Mouse (Mus musculus) limb, embryonic 13.5 days (tissue): ENCODE data around the gene Wdr18. TPM values are rescaled to one million over a fixed set of nuclear protein-coding genes. Genes with fewer than 3 reads are reported as not detected.
"Not testable (repeated sequence)": the region's sequence is repeated elsewhere in the genome, so short reads cannot be mapped to it uniquely, and the experiment has no call there.

Experiments used
- ATAC-seq: fragments of 200-750 bp; cut with Nextera tagmentation; 2 replicates; pipeline ENCODE4 v1.8.0; 2017; ENCODE audit warnings: low read depth, moderate number of reproducible peaks, moderate TSS enrichment; ENCODE audit not compliant: low FRiP score
- H3K27ac ChIP-seq: fragments of 300-500 bp; sonication (generic); 2 replicates; pipeline ENCODE4 v1.5.1; 2015; ENCODE audit warnings: inconsistent platforms, mild to moderate bottlenecking, moderate library complexity
- H3K27me3 ChIP-seq: fragments of 300-500 bp; sonication (generic); 2 replicates; pipeline ENCODE4 v1.6.1; 2015; ENCODE audit warnings: mild to moderate bottlenecking, inconsistent platforms
- H3K36me3 ChIP-seq: fragments of 300-500 bp; sonication (generic); 2 replicates; pipeline ENCODE4 v1.6.1; 2015; ENCODE audit warnings: inconsistent platforms, mild to moderate bottlenecking, moderate library complexity
- H3K4me1 ChIP-seq: fragments of 300-500 bp; sonication (generic); 2 replicates; pipeline ENCODE4 v1.6.1; 2015; ENCODE audit warnings: inconsistent platforms
- H3K4me2 ChIP-seq: fragments of 300-500 bp; sonication (generic); replicated peaks from 2 replicates; pipeline ENCODE4 v1.6.1; 2015; ENCODE audit warnings: inconsistent platforms, mild to moderate bottlenecking, moderate library complexity
- H3K4me3 ChIP-seq: fragments of 300-500 bp; sonication (generic); 2 replicates; pipeline ENCODE4 v1.5.1; 2015; ENCODE audit warnings: moderate library complexity, mild to moderate bottlenecking, inconsistent platforms
- H3K9ac ChIP-seq: fragments of 300-500 bp; sonication (generic); 2 replicates; pipeline ENCODE4 v1.6.1; 2015; ENCODE audit warnings: mild to moderate bottlenecking, inconsistent platforms
- H3K9me3 ChIP-seq: fragments of 300-500 bp; sonication (generic); 2 replicates; pipeline ENCODE4 v1.6.1; 2016; ENCODE audit warnings: inconsistent platforms
- WGBS: fragments of 180-500 bp; shearing (Covaris S2); methylation state at CpG from one replicate; pipeline ENCODE4 v1.1.7; 2015; 5-methylcytosine and 5-hydroxymethylcytosine counted together
- polyA plus RNA-seq: library from polyadenylated mRNA; unstranded; fragments of >200 nt; fragmentation: Nextera tagmentation; extraction: Ambion mirVana; gene quantifications from 2 replicates; pipeline ENCODE4 v1.2.1, GENCODE M21; 2015

Wdr18 gene
- polyA plus RNA-seq, 1 experiment from 2014 or later = 106 TPM

GRCm38 (mm10) chr10:79956643-79957154, 3.3 kb upstream of the Wdr18 start:
- H3K4me1 ChIP-seq = peaks cover 23% of the 10 kb centered on the region
- H3K9me3 ChIP-seq = no peaks in the 10 kb centered on the region
- no peak overlapping the region for H3K4me2 ChIP-seq
- WGBS = 26% methylated on average over 4 of the region's 4 CpGs
- H3K9ac ChIP-seq = no peak overlapping the region
- H3K27me3 ChIP-seq = no peaks in the 10 kb centered on the region
- ATAC-seq = no peak
- H3K4me3 ChIP-seq = no peak overlapping the region
- H3K27ac ChIP-seq = no peak overlapping the region
- H3K36me3 ChIP-seq = peaks cover 19% of the 10 kb centered on the region

- Histone ChIP-seq H3K36me3 (peaks cover 23% of the 10 kb centered on the region), H3K27ac (no peak overlapping the region), H3K4me3 (0 out of 2 replicates have a peak overlapping the region, but pooled peaks have one; percentile 2), H3K27me3 (no peaks in the 10 kb centered on the region), H3K4me1 (peaks cover 23% of the 10 kb centered on the region), H3K9me3 (no peaks in the 10 kb centered on the region), H3K9ac (no peak overlapping the region), H3K4me2 (peak overlapping the region; percentile 23)
- 11% methylated on average over 21 of the region's 21 CpGs for WGBS
- ATAC-seq = no peak
These were observed 1.7 kb upstream of the Wdr18 start for GRCm38 (mm10) chr10:79958140-79958816.

- H3K36me3 ChIP-seq = peaks cover 28% of the 10 kb centered on the region
- not testable (repeated sequence) for H3K27ac ChIP-seq, ATAC-seq, H3K27me3 ChIP-seq, H3K9me3 ChIP-seq, H3K9ac ChIP-seq
- H3K4me1 ChIP-seq = peaks cover 18% of the 10 kb centered on the region
- H3K4me2 ChIP-seq = peak overlapping the region; percentile 93
- H3K4me3 ChIP-seq = peak overlapping the region; percentile 100
- 35% methylated on average over 10 of the region's 10 CpGs for WGBS
These were observed 540 bp upstream of the Wdr18 start for GRCm38 (mm10) chr10:79959412-79959811.

- Histone ChIP-seq H3K4me2 (peak overlapping the region; percentile 93), H3K9me3 (no peaks in the 10 kb centered on the region), H3K36me3 (peaks cover 42% of the 10 kb centered on the region), H3K4me3 (peak overlapping the region; percentile 100), H3K9ac (peak overlapping the region; percentile 89), H3K27me3 (no peaks in the 10 kb centered on the region), H3K27ac (no peak overlapping the region), H3K4me1 (peaks cover 11% of the 10 kb centered on the region)
- 11% methylated on average over 10 of the region's 10 CpGs for WGBS
- no peak for ATAC-seq
These were observed 831 bp downstream of the Wdr18 start for GRCm38 (mm10) chr10:79960671-79961294.

GRCm38 (mm10) chr10:79964727-79965126, 4.8 kb downstream of the Wdr18 start:
- H3K27ac ChIP-seq = no peak overlapping the region
- H3K9ac ChIP-seq = no peak overlapping the region
- no peak for ATAC-seq
- no peak overlapping the region for H3K4me2 ChIP-seq
- H3K4me3 ChIP-seq = no peak overlapping the region
- no peaks in the 10 kb centered on the region for H3K9me3 ChIP-seq
- H3K27me3 ChIP-seq = peaks cover 15% of the 10 kb centered on the region
- H3K36me3 ChIP-seq = peaks cover 72% of the 10 kb centered on the region
- H3K4me1 ChIP-seq = peaks cover 14% of the 10 kb centered on the region
- WGBS = 95% methylated on average over 7 of the region's 7 CpGs

GRCm38 (mm10) chr10:79965325-79965724, 5.4 kb downstream of the Wdr18 start:
- no peak overlapping the region for H3K9ac ChIP-seq
- no peak overlapping the region for H3K4me2 ChIP-seq
- H3K36me3 ChIP-seq = peaks cover 72% of the 10 kb centered on the region
- WGBS = 86% methylated on average over 5 of the region's 5 CpGs
- no peak overlapping the region for H3K4me3 ChIP-seq
- H3K27me3 ChIP-seq = peaks cover 18% of the 10 kb centered on the region
- no peak for ATAC-seq
- H3K9me3 ChIP-seq = no peaks in the 10 kb centered on the region
- peaks cover 15% of the 10 kb centered on the region for H3K4me1 ChIP-seq
- no peak overlapping the region for H3K27ac ChIP-seq

GRCm38 (mm10) chr10:79966886-79967400, 7.0 kb downstream of the Wdr18 start:
- H3K9me3 ChIP-seq = no peaks in the 10 kb centered on the region
- H3K4me2 ChIP-seq = no peak overlapping the region
- H3K36me3 ChIP-seq = peaks cover 68% of the 10 kb centered on the region
- peaks cover 34% of the 10 kb centered on the region for H3K27me3 ChIP-seq
- no peak overlapping the region for H3K27ac ChIP-seq
- H3K4me1 ChIP-seq = peaks cover 20% of the 10 kb centered on the region
- no peak overlapping the region for H3K4me3 ChIP-seq
- no peak for ATAC-seq
- H3K9ac ChIP-seq = no peak overlapping the region
- 91% methylated on average over 5 of the region's 5 CpGs for WGBS

- ATAC-seq = no peak
- no peaks in the 10 kb centered on the region for H3K9me3 ChIP-seq
- peaks cover 47% of the 10 kb centered on the region for H3K27me3 ChIP-seq
- H3K4me1 ChIP-seq = peaks cover 20% of the 10 kb centered on the region
- 91% methylated on average over 1 of the region's 1 CpGs for WGBS
- H3K4me3 ChIP-seq = no peak overlapping the region
- no peak overlapping the region for H3K9ac ChIP-seq
- H3K27ac ChIP-seq = no peak overlapping the region
- H3K36me3 ChIP-seq = peaks cover 57% of the 10 kb centered on the region
- no peak overlapping the region for H3K4me2 ChIP-seq
These were observed 8.2 kb downstream of the Wdr18 start for GRCm38 (mm10) chr10:79968181-79968580.

- peaks cover 20% of the 10 kb centered on the region for H3K4me1 ChIP-seq
- H3K4me2 ChIP-seq = no peak overlapping the region
- no peak overlapping the region for H3K27ac ChIP-seq
- no peaks in the 10 kb centered on the region for H3K9me3 ChIP-seq
- 13% methylated on average over 3 of the region's 3 CpGs for WGBS
- H3K36me3 ChIP-seq = peaks cover 55% of the 10 kb centered on the region
- ATAC-seq = no peak
- no peak overlapping the region for H3K9ac ChIP-seq
- peaks cover 47% of the 10 kb centered on the region for H3K27me3 ChIP-seq
- H3K4me3 ChIP-seq = no peak overlapping the region
These were observed 9.2 kb downstream of the Wdr18 start for GRCm38 (mm10) chr10:79969124-79969568.

- ATAC-seq = peak; percentile 9; the same call in 1 of the 2 replicates
- Histone ChIP-seq H3K36me3 (peaks cover 53% of the 10 kb centered on the region), H3K4me1 (peaks cover 20% of the 10 kb centered on the region), H3K4me2 (peak within 1 kb of the TSS; percentile 92), H3K9me3 (no peaks in the 10 kb centered on the region), H3K27me3 (peaks cover 47% of the 10 kb centered on the region), H3K9ac (peak within 1 kb of the TSS; percentile 71), H3K4me3 (peak within 1 kb of the TSS; percentile 60), H3K27ac (no peak within 1 kb of the TSS)
- WGBS = 5% methylated on average over 45 of the region's 47 CpGs
These were observed 10.6 kb downstream of the Wdr18 start, which contains the start of gene Grin3b for GRCm38 (mm10) chr10:79970415-79971182. Gene Grin3b, plus strand, starts transcription at chr10:79970715.

- Histone ChIP-seq H3K9ac (peak overlapping the region; percentile 71), H3K9me3 (no peaks in the 10 kb centered on the region), H3K27ac (no peak overlapping the region), H3K4me1 (peaks cover 20% of the 10 kb centered on the region), H3K4me3 (peak overlapping the region; percentile 60), H3K4me2 (peak overlapping the region; percentile 92), H3K27me3 (peaks cover 47% of the 10 kb centered on the region), H3K36me3 (peaks cover 53% of the 10 kb centered on the region)
- peak; percentile 10; the same call in 1 of the 2 replicates for ATAC-seq
- WGBS = 3% methylated on average over 21 of the region's 21 CpGs
These were observed 11.2 kb downstream of the Wdr18 start for GRCm38 (mm10) chr10:79971183-79971497.

GRCm38 (mm10) chr10:79972831-79973230, 12.9 kb downstream of the Wdr18 start:
- Histone ChIP-seq H3K27ac (no peak overlapping the region), H3K9me3 (no peaks in the 10 kb centered on the region), H3K36me3 (peaks cover 53% of the 10 kb centered on the region), H3K27me3 (peaks cover 47% of the 10 kb centered on the region), H3K4me2 (no peak overlapping the region), H3K9ac (0 out of 2 replicates have a peak overlapping the region, but pooled peaks have one; percentile 31), H3K4me1 (peaks cover 20% of the 10 kb centered on the region), H3K4me3 (no peak overlapping the region)
- ATAC-seq = no peak
- WGBS = 66% methylated on average over 14 of the region's 14 CpGs
